Mouse (Mus musculus): ENCODE data around the gene Sh3kbp1.

GRCm38 (mm10) chrX:159840225-159840624, 213.2 kb downstream of the Sh3kbp1 start:
- no peak for TF ChIP-seq CTCF (conservative IDR thresholded peaks at IDR 0.05; ENCODE audit: low read length)
- no peak for TF ChIP-seq NANOG (IDR thresholded peaks at IDR 0.05; ENCODE audit: borderline replicate concordance, low read length)

All from E14TG2a.4 (cell line).